Mouse (Mus musculus) heart, adult 18-20 months (tissue): ENCODE data around the gene Klra3. TPM values are rescaled to one million over a fixed set of nuclear protein-coding genes. Genes with fewer than 3 reads are reported as not detected.
"Not testable (repeated sequence)": the region's sequence is repeated elsewhere in the genome, so short reads cannot be mapped to it uniquely, and the experiment has no call there.

Source experiments
- DNase-seq, 2 experiments: peaks; one replicate each; pipeline ENCODE4 v3.0.0; 2021 to 2022; ENCODE audit warnings: mixed read lengths in 1 of 2
- long read RNA-seq, 2 experiments: library from polyadenylated mRNA; stranded (forward); transcript quantifications; one replicate each; pipeline ENCODE4 v2.0.0; 2021
- total RNA-seq, 2 experiments: library from RNA; stranded (reverse); gene quantifications; 2 replicates each; pipeline ENCODE4 v1.2.3; 2021

The Klra3 gene
- total RNA-seq: not detected
- long read RNA-seq, experiment 1: 0 reads
- long read RNA-seq, experiment 2: 0 reads

DNA sequence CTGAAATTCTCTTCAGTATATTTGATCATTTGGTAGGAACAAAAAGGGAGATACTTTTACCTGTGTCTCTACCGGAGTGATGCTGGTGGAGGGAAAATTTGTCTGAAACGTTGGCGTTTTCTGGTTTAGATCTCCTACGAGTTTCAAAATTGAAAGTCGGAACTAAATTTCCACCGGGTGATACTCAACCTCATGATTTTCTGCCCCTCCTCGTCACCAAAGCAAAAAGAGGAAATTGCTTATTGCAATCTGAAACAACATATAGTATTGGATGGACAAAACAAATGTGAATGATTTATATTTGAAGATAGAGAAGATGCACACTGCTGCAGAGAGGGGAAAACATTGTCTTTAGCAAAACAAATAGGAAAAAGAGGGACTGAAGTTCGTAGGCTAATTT is at the start of gene Klra3:
Gene Klra3, minus strand, starts transcription at position 164 of the 400 bp plus-strand sequence.
- no peak for DNase-seq

DNA sequence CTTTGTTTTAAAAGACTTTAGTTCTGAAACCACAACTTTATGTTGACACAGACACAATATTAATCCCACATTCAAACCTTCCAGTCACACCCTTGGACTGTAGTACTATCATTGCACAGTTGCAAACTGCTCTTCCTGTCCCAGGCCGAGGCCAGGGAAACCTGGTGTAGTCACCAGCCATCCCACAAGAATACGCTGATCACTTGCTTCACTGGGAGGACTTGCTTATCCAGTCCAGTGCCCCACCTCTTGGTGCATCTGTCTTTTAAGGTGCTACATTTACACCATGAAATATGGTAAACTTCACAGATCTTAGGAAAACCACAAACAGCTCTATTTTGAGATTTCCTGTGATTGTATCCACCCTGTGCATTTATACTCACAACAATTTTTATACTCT is 49.4 kb upstream of the Klra3 start, which contains the start of gene Klra1:
Gene Klra1, minus strand, starts transcription at position 125 of the 400 bp plus-strand sequence.
- no peak for DNase-seq

DNA sequence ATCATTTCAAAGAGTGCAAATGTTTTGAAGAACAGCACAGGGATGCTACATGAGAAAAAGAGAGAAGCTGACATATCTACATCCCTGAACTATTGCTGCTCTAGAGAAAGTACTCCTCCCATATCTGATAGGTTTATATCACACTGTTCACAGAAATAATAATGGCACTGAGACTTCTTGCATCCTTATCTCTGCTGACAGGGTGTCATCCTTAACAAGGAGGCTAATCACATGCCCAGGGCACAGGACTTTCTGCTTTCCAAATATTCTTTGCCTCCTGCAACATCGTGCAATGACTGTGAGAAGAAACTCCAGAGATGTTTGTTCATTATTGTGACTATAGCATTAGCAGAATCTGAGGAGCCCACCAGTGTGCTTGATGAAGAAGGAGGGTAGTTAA is 48.4 kb upstream of the Klra3 start:
- no peak for DNase-seq

DNA sequence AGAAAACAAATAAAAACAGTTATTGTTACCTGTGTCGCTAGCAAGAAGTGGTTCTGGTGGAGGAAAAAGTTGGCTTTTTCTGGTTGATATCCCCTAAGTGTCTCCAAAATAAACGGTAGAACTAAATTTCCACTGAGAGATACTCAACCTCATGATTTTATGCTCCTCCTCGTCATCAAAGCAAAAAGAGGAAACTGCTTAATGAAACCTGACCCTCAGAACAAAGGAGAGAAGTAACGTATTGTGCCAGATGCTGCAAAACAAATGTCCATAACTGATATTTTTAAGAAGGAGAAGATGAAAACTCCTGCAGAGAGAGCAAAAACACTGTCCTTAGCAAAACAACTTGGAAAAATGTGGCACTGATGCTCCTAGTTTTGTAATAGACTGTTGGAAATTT is 45.0 kb upstream of the Klra3 start:
- no peak for DNase-seq

DNA sequence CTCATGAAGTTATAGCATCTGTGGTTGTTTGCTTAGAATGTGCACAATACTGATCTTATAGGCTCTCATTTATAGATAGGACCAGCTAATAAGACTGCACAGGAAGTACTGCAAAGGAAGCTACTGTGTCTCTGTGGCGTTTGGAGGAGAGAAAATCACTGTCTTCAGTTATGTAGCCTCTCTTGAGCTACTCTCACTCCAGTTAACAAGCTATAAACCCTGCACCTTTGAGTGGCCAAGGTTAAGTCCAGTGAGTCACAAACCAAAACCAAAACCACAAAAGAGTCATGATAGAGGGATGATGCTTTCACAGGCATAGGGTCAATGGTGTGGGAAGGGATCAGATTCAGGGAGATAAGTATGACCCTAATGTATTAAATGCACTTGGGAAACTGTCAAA is 8.0 kb upstream of the Klra3 start:
- DNase-seq: not testable (repeated sequence)

DNA sequence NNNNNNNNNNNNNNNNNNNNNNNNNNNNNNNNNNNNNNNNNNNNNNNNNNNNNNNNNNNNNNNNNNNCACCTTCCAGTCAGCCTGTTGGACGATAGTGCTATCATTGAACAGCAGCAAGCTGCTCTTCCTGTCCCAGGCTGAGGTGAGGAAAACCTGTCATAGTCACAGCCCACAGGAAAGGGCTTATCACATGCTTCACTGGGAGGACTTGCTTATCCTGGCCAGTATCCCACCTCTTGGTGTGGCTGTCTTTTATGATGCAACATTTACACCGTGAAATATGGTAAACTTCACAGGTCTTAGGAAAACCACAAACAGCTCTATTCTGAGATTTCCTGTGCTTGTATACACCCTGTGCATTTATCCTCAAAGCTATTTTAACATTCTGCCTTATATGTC is 4.6 kb upstream of the Klra3 start:
- DNase-seq: not testable (repeated sequence)

DNA sequence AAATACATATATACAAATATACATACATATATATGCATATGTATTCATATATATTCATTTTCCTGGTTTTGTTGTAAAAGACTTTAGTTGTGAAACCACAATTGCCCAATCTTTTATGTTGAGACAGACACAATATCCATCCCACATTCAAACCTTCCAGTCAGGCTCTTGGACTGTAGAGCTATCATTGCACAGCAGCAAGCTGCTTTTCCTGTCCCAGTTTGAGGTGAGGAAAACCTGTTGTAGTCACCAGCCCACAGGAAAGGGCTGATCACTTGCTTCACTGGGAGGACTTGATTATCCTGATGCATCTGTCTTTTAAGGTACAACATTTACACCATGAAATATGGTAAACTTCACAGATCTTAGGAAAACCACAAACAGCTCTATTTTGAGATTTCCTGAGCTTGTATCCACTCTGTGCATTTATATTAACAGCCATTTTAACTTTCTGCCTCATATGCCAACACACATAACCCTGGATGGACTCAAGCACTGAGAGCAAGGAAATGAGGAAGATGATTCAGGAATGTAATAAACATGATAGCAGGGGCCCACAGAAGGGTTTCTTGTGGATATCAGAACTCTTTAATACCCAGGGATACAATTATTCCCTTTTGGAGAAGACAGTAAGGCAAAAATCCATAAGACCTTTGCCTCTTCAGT is 49.3 kb downstream of the Klra3 start:
- DNase-seq: no peak

DNA sequence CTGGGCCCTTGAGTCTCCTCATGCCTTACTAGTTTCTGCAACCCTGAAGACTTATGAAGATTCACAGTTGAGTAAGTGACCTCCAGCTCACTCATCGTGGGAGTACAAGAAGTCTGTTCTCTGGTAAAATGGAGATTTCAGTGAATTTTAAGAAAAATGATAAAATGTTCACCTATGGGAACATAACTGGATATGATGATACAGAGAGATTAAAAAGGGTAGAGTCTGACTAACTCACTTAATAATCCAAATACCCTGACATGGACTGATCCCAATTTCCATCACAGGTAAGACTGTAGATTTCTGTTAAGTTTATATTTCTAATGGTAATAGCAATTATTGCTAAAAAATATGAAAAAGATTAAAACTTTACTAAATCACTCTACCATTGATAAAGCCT is 55.5 kb downstream of the Klra3 start, which contains the start of gene Klra10:
Gene Klra10, minus strand, starts transcription at position 101 of the 400 bp plus-strand sequence.
- not testable (repeated sequence) for DNase-seq

Other genes starting within 250 kb of the Klra3 start
- under 1 TPM; 0.45 to 0.90 TPM for gene Klra8, start 207.7 kb downstream of the Klra3 start, total RNA-seq
- 1 to 10 TPM; 1.4 to 2.5 TPM for gene Klra9, start 144.5 kb downstream of the Klra3 start, total RNA-seq
- not detected for gene Klra7, start 104.3 kb downstream of the Klra3 start, total RNA-seq
- gene Klra10, start 55.6 kb downstream of the Klra3 start, total RNA-seq: not detected
- gene Klra1, start 49.3 kb upstream of the Klra3 start, total RNA-seq: not detected